Mouse (Mus musculus) urinary bladder, adult 18-20 months (tissue): ENCODE measurements around the gene Prpf38a.
A peak's percentile ranks its signal among the peaks of the same experiment; 100 is the strongest.

Experiments used
- DNase-seq, 2 experiments: peaks; one replicate each; pipeline ENCODE4 v3.0.0; 2022; ENCODE audit warnings: low spot score in 2 of 2, mixed read lengths in 2 of 2

Prpf38a gene

GRCm38 (mm10) chr4:108578840-108579742, at the start of gene Prpf38a, which contains the start of gene Orc1:
Prpf38a (minus strand) TSS chr4:108579336.
Orc1 (plus strand) TSS chr4:108579423.
- peak; percentile 95 to 98 for DNase-seq

GRCm38 (mm10) chr4:108627066-108627465, 47.9 kb upstream of the Prpf38a start:
- DNase-seq, result no peak

- no peak for DNase-seq
These were observed 42.4 kb upstream of the Prpf38a start for GRCm38 (mm10) chr4:108621504-108621903.

- no peak for DNase-seq
These were observed 41.4 kb upstream of the Prpf38a start for GRCm38 (mm10) chr4:108620536-108620935.

GRCm38 (mm10) chr4:108619587-108620341, 40.6 kb upstream of the Prpf38a start, which contains the start of gene Cc2d1b:
Cc2d1b (plus strand) TSS chr4:108619940.
- DNase-seq, result peak; percentile 77 to 89

GRCm38 (mm10) chr4:108619165-108619564, 40.0 kb upstream of the Prpf38a start:
- no peak for DNase-seq

GRCm38 (mm10) chr4:108618586-108618985, 39.5 kb upstream of the Prpf38a start:
- DNase-seq, result no peak

- DNase-seq, result no peak
These were observed 31.8 kb upstream of the Prpf38a start for GRCm38 (mm10) chr4:108610935-108611334.

- no peak for DNase-seq
These were observed 29.5 kb upstream of the Prpf38a start for GRCm38 (mm10) chr4:108608651-108609050.

- no peak for DNase-seq
These were observed 22.7 kb upstream of the Prpf38a start for GRCm38 (mm10) chr4:108601870-108602269.

GRCm38 (mm10) chr4:108598306-108598705, 19.2 kb upstream of the Prpf38a start:
- DNase-seq, result no peak

- no peak for DNase-seq
These were observed 16.6 kb upstream of the Prpf38a start for GRCm38 (mm10) chr4:108595785-108596184.

GRCm38 (mm10) chr4:108593376-108593775, 14.2 kb upstream of the Prpf38a start:
- no peak for DNase-seq

- no peak for DNase-seq
These were observed 741 bp upstream of the Prpf38a start for GRCm38 (mm10) chr4:108579743-108580411.

GRCm38 (mm10) chr4:108572644-108573043, 6.5 kb downstream of the Prpf38a start:
- no peak for DNase-seq

GRCm38 (mm10) chr4:108565026-108565425, 14.1 kb downstream of the Prpf38a start:
- no peak for DNase-seq

GRCm38 (mm10) chr4:108539701-108540100, 39.4 kb downstream of the Prpf38a start:
- no peak for DNase-seq
